Mouse (Mus musculus) CH12.LX (cell line): ENCODE measurements around the gene Stk32c. TPM values are rescaled to one million over a fixed set of nuclear protein-coding genes. Genes with fewer than 3 reads are reported as not detected.

Experiments
- DNase-seq: peaks from one replicate; pipeline ENCODE4 v3.0.0-alpha.2; 2013; ENCODE audit errors: extremely low read depth
- H3K27ac ChIP-seq: 2 replicates; pipeline ENCODE4 v1.5.1; 2012; ENCODE audit warnings: low read depth, mild to moderate bottlenecking, control low read depth, moderate library complexity; ENCODE audit not compliant: insufficient read depth
- H3K27me3 ChIP-seq: replicated peaks from 2 replicates; pipeline ENCODE3; 2012; ENCODE audit warnings: inconsistent platforms
- H3K36me3 ChIP-seq, 2 experiments: replicated peaks in 1 of 2; 2 replicates each; pipeline versions ENCODE3 to v1.6.1; 2012; ENCODE audit warnings: inconsistent platforms in 1 of 2, low read length in 1 of 2, mild to moderate bottlenecking in 1 of 2, mixed read lengths in 1 of 2, moderate library complexity in 1 of 2; ENCODE audit not compliant: control insufficient read depth in 1 of 2, insufficient read depth in 1 of 2
- H3K4me1 ChIP-seq, 2 experiments: 2 replicates each; pipeline ENCODE4 v1.6.1; 2012; ENCODE audit warnings: inconsistent platforms in 1 of 2, moderate library complexity in 1 of 2; ENCODE audit not compliant: insufficient read depth in 2 of 2, control insufficient read depth in 1 of 2
- H3K4me2 ChIP-seq: 2 replicates; pipeline ENCODE4 v1.6.1; 2012; ENCODE audit warnings: low read depth, mild to moderate bottlenecking, control low read depth; ENCODE audit not compliant: poor library complexity, insufficient read depth, severe bottlenecking
- H3K4me3 ChIP-seq, 3 experiments: fragments of 150-350 bp in 1 of 3; sonication (generic) in 1 of 3; replicated peaks in 1 of 3; 2 replicates each; pipeline versions ENCODE3 to v1.5.1; 2011 to 2012; ENCODE audit warnings: low read depth in 2 of 3, low read length in 2 of 3, mild to moderate bottlenecking in 2 of 3, moderate library complexity in 2 of 3, control low read depth in 1 of 3, improper control_type of control experiment in 1 of 3, inconsistent platforms in 1 of 3, mixed read lengths in 1 of 3; ENCODE audit not compliant: poor library complexity in 1 of 3
- H3K79me2 ChIP-seq: replicated peaks from 2 replicates; pipeline ENCODE4 v1.6.1; 2012; ENCODE audit warnings: mild to moderate bottlenecking, moderate library complexity; ENCODE audit not compliant: control insufficient read depth, poor library complexity, insufficient read depth, severe bottlenecking; ENCODE audit errors: extremely low read depth
- H3K9ac ChIP-seq: 2 replicates; pipeline ENCODE4 v1.6.1; 2012; ENCODE audit warnings: low read depth, mild to moderate bottlenecking, control low read depth, moderate library complexity; ENCODE audit not compliant: insufficient read depth
- H3K9me3 ChIP-seq: replicated peaks from 2 replicates; pipeline ENCODE3; 2012; ENCODE audit warnings: low read length, inconsistent platforms, mixed read lengths
- CHD2 ChIP-seq: IDR thresholded peaks from 2 replicates; pipeline ENCODE4 v1.6.1; 2011; ENCODE audit warnings: low read length, improper control_type of control experiment
- E2F4 ChIP-seq: IDR thresholded peaks from 2 replicates; pipeline ENCODE4 v1.6.1; 2011; ENCODE audit warnings: low read depth, low read length, improper control_type of control experiment; ENCODE audit not compliant: insufficient replicate concordance
- ELF1 ChIP-seq: IDR thresholded peaks from 2 replicates; pipeline ENCODE4 v1.6.1; 2014; ENCODE audit warnings: low read depth, mild to moderate bottlenecking, inconsistent platforms, low read length, improper control_type of control experiment
- EP300 ChIP-seq: IDR thresholded peaks from 2 replicates; pipeline ENCODE4 v1.6.1; 2011; ENCODE audit warnings: low read length, improper control_type of control experiment
- GABPA ChIP-seq: IDR thresholded peaks from 2 replicates; pipeline ENCODE4 v1.6.1; 2012; ENCODE audit warnings: low read depth, low read length, improper control_type of control experiment, inconsistent platforms; ENCODE audit not compliant: insufficient replicate concordance
- HCFC1 ChIP-seq: IDR thresholded peaks from 2 replicates; pipeline ENCODE4 v1.6.1; 2012; ENCODE audit warnings: low read depth, mild to moderate bottlenecking, inconsistent platforms, low read length, improper control_type of control experiment
- IRF4 ChIP-seq: IDR thresholded peaks from 2 replicates; pipeline ENCODE4 v1.6.1; 2014; ENCODE audit warnings: low read depth, mild to moderate bottlenecking, inconsistent platforms, low read length, improper control_type of control experiment
- JUND ChIP-seq: conservative IDR thresholded peaks from 2 replicates; pipeline ENCODE4 v1.6.1; 2011; ENCODE audit warnings: low read depth, low read length, improper control_type of control experiment
- POLR2A ChIP-seq: IDR thresholded peaks from 2 replicates; pipeline ENCODE4 v1.6.1; 2011; ENCODE audit warnings: low read depth, mild to moderate bottlenecking, improper control_type of control experiment, low read length
- RCOR1 ChIP-seq: conservative IDR thresholded peaks from 2 replicates; pipeline ENCODE4 v1.6.1; 2012; ENCODE audit warnings: low read depth, mild to moderate bottlenecking, inconsistent platforms, low read length, improper control_type of control experiment
- TBP ChIP-seq: conservative IDR thresholded peaks from 2 replicates; pipeline ENCODE4 v1.6.1; 2011; ENCODE audit warnings: low read depth, low read length, improper control_type of control experiment
- UBTF ChIP-seq: IDR thresholded peaks from 2 replicates; pipeline ENCODE4 v1.6.1; 2012; ENCODE audit warnings: low read depth, mild to moderate bottlenecking, inconsistent platforms, low read length, improper control_type of control experiment, moderate library complexity
- USF2 ChIP-seq: conservative IDR thresholded peaks from 2 replicates; pipeline ENCODE4 v1.6.1; 2011; ENCODE audit warnings: low read depth, low read length, improper control_type of control experiment
- ZC3H11A ChIP-seq: IDR thresholded peaks from 2 replicates; pipeline ENCODE4 v1.6.1; 2012; ENCODE audit warnings: low read depth, mild to moderate bottlenecking, inconsistent platforms, low read length, improper control_type of control experiment
- ZKSCAN1 ChIP-seq: IDR thresholded peaks from 2 replicates; pipeline ENCODE4 v1.6.1; 2012; ENCODE audit warnings: low read depth, inconsistent platforms, low read length, improper control_type of control experiment, borderline replicate concordance
- dilution Hi-C: fragments of 300-500 bp; cut with MboI; formaldehyde crosslinking; loops from 2 replicates; pipeline ENCODE4 v1.14.3; 2020; ENCODE audit warnings: low sequenced_read_pairs; ENCODE audit not compliant: extremely low pct_unique_long_range_greater_than_20kb, extremely low pct_ligation_motif_present
- in situ Hi-C: fragments of 300-500 bp; cut with MboI; formaldehyde crosslinking; loops from 3 replicates; pipeline ENCODE4 v1.14.3; 2019; ENCODE audit warnings: low sequenced_read_pairs, low pct_ligation_motif_present, low pct_unique_long_range_greater_than_20kb, mixed read lengths
- polyA plus RNA-seq: library from polyadenylated mRNA; unstranded; fragments of >175 nt; gene quantifications from 2 replicates; pipeline ENCODE4 v1.2.1, GENCODE M21; 2012; ENCODE audit warnings: low read depth; ENCODE audit not compliant: insufficient read length
- total RNA-seq, 2 experiments: library from RNA; depleted of rRNA; stranded (reverse); fragments of 300-350 nt in 1 of 2; fragments of >200 nt in 1 of 2; gene quantifications; 2 replicates each; pipeline ENCODE4 v1.2.3; 2012 to 2014

The Stk32c gene
- total and polyA plus RNA-seq, 3 experiments = not detected

GRCm38 (mm10) chr7:139139921-139140461 lies 73.1 kb downstream of the Stk32c start:
- in situ Hi-C loops (no loop called here), dilution Hi-C loops (no loop called here)
- TF ChIP-seq ELF1 (no peak), ZKSCAN1 (no peak), UBTF (no peak), USF2 (no peak), POLR2A (no peak)
- H3K9ac ChIP-seq = no peak overlapping the region
- H3K4me1 ChIP-seq = no peaks in the 10 kb centered on the region
- peaks cover 84% of the 10 kb centered on the region for H3K27me3 ChIP-seq
- DNase-seq = no peak
- no peak overlapping the region for H3K27ac ChIP-seq
- H3K4me2 ChIP-seq = no peak overlapping the region
- no peak overlapping the region for H3K4me3 ChIP-seq
- no peaks in the 10 kb centered on the region for H3K79me2 ChIP-seq
- no peaks in the 10 kb centered on the region for H3K9me3 ChIP-seq
- H3K36me3 ChIP-seq = no peaks in the 10 kb centered on the region

GRCm38 (mm10) chr7:139136906-139137491 lies 76.1 kb downstream of the Stk32c start:
- dilution Hi-C loops = no loop called here

GRCm38 (mm10) chr7:139135236-139135635 lies 77.9 kb downstream of the Stk32c start:
- dilution Hi-C loops = no loop called here
- in situ Hi-C loops = no loop called here
- Histone ChIP-seq H3K27ac (no peak overlapping the region), H3K27me3 (peaks cover 86% of the 10 kb centered on the region), H3K4me1 (no peaks in the 10 kb centered on the region), H3K4me2 (no peak overlapping the region), H3K9me3 (no peaks in the 10 kb centered on the region), H3K36me3 (no peaks in the 10 kb centered on the region), H3K79me2 (no peaks in the 10 kb centered on the region), H3K9ac (no peak overlapping the region), H3K4me3 (no peak overlapping the region)
- TF ChIP-seq ZC3H11A (no peak), HCFC1 (no peak), GABPA (no peak)
- DNase-seq = no peak

More at GRCm38 (mm10) chr7:139136906-139137491, 76.1 kb downstream of the Stk32c start:
- no peak overlapping the region for H3K4me2 ChIP-seq
- no peak for DNase-seq
- no peak overlapping the region for H3K9ac ChIP-seq
- no peaks in the 10 kb centered on the region for H3K36me3 ChIP-seq
- TF ChIP-seq EP300 (no peak), HCFC1 (no peak), E2F4 (no peak), IRF4 (no peak), TBP (no peak), RCOR1 (no peak), JUND (no peak), ELF1 (no peak), CHD2 (no peak)
- no peak overlapping the region for H3K4me3 ChIP-seq
- H3K79me2 ChIP-seq = no peaks in the 10 kb centered on the region
- no peaks in the 10 kb centered on the region for H3K9me3 ChIP-seq
- H3K27me3 ChIP-seq = peaks cover 85% of the 10 kb centered on the region
- in situ Hi-C loops = no loop called here
- no peak overlapping the region for H3K27ac ChIP-seq
- no peaks in the 10 kb centered on the region for H3K4me1 ChIP-seq
